Mouse (Mus musculus): ENCODE data around the gene Gm36028.

DNA sequence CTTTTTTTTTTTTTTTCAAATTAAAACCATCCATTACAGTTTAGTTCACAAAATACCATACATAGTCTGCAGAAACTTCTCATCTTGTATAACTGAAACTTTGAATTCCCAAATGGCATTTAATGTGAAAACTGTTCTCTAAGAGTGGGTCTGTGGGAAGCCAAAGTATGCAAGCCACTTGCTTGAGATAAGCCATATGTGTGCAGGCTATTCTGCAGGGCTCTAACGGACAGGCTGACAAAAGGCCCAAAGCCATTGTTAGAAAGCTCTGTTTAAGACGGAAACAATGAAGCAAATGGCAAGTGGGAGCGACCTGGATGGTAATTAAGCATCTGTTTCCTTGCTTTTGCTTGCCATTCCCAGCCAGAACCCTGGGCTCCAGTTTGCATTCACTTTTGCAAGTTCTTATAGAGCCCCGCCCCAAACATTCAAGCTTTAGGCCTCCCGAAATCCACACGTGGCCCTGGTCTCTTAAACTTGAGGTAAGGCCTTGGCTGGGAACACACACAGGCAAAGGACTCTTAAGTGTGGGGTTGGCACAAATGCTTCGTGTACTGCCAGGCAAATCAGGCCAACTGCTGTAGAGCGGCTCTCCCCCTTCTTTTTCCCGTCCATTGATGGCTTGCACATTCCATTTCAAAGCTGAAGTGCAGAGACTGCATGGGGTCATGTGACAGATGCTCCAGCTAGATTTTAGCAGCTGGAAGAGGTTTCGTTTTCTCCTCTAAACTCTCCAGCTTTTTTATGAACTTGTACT lies 51.9 kb downstream of the Gm36028 start:
- no peak for TF ChIP-seq CTCF (IDR thresholded peaks at IDR 0.05; ENCODE audit: borderline replicate concordance, extremely low read depth, insufficient read depth, insufficient read length)
- TF ChIP-seq POLR2A (IDR thresholded peaks at IDR 0.05; ENCODE audit: borderline replicate concordance, extremely low read depth, insufficient read depth, insufficient read length, poor library complexity, severe bottlenecking), result no peak
